Mouse (Mus musculus): ENCODE results near the gene Dock9. TPM values are rescaled to one million over a fixed set of nuclear protein-coding genes. Genes with fewer than 3 reads are reported as not detected.
"Not testable (repeated sequence)": the region's sequence is repeated elsewhere in the genome, so short reads cannot be mapped to it uniquely, and the experiment has no call there.

Gene Dock9
- total and polyA plus RNA-seq, 2 experiments from 2014 or later: 4.1 to 20.5 TPM

DNA sequence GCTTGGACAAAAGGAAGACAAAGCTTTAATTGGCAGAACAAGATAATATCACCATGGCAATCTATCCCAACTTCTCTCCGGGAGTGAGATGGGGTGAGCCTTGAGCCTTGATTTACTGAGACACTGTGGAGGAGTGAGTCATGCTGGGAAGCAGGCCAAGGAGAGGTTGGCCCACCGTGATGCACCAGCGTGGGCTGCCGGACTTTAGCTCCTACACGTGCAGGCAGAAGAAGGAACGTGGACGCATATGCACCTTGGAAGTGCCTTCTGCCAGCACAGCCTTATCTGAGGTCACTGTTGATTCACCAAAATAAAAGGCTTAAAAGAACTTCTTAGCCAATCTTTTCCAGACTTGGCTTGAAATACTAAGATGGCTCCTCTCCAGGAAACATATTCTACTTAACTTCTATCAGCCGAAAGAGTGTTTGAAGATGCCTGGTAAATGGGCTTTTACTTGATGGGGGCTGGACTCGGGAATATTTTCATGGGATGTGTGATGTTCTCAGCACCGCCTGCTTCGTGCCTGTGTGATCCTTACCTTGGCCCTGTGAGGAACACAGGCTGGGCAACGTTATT is 160.6 kb downstream of the Dock9 start:
- H3K27me3 ChIP-seq (ENCODE audit: control insufficient read depth, insufficient read depth, low read length): no peaks in the 10 kb centered on the region
- H3K4me2 ChIP-seq (ENCODE audit: low read depth, low read length): no peak overlapping the region
- TF ChIP-seq EP300 (IDR thresholded peaks at IDR 0.05; ENCODE audit: low read depth) (no peak), CTCF (IDR thresholded peaks at IDR 0.05; ENCODE audit: low read depth) (no peak)
- H3K36me3 ChIP-seq (replicated peaks; ENCODE audit: control insufficient read depth, insufficient read depth, low read length): peaks cover 17% of the 10 kb centered on the region; the same call in 1 of the 2 replicates
- no peak overlapping the region for H3K9ac ChIP-seq (replicated peaks; ENCODE audit: low read depth, low read length)
- no peaks in the 10 kb centered on the region for H3K4me1 ChIP-seq (ENCODE audit: control insufficient read depth, insufficient read depth)
- no peak for ATAC-seq (ENCODE audit: insufficient read depth, low read depth)
- 60% methylated on average over 12 of the region's 12 CpGs for WGBS
- H3K4me3 ChIP-seq (ENCODE audit: low read depth, low read length): no peak overlapping the region
- no peak overlapping the region for H3K27ac ChIP-seq (ENCODE audit: low read depth)
- no peaks in the 10 kb centered on the region for H3K9me3 ChIP-seq (replicated peaks; ENCODE audit: control insufficient read depth, low read length)
- no peak for DNase-seq (ENCODE audit: low spot score)

DNA sequence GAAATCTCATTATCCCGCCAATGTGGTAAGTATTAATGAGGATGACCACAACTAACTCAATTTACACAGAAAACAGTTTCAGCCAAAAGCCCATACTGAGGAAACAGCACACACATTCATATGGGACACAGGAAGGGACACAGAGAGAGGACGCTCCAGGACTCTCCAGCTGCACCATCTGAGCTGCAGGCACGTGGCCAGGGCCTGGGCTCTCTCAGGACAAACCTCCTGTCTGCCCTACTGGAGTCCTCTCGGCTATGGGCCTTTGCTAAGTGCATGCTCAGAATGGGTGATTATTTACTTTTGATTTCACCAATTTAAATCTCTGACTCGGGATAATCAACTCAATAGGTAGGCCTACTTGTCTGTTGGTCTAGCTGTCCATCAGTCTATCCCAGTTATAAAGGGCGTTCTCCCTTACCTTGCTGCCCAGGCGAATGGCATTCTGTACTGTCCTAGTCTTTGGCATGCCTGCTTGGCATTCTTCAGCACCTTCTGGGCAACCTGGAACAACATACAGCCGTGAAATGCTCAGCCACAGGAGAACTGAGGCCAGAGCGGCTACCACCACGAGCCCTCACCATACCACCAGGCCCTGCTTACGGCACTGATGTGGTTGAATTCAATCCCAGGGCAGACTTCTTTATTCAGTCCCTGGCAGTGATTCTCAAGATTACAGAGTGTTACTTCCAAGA is 162.8 kb downstream of the Dock9 start:
- ATAC-seq (ENCODE audit: insufficient read depth, low read depth) (no peak), DNase-seq (ENCODE audit: low spot score) (no peak)
- Histone ChIP-seq H3K27me3 (ENCODE audit: control insufficient read depth, insufficient read depth, low read length) (no peaks in the 10 kb centered on the region), H3K36me3 (replicated peaks; ENCODE audit: control insufficient read depth, insufficient read depth, low read length) (peaks cover 11% of the 10 kb centered on the region; the same call in 1 of the 2 replicates), H3K4me1 (ENCODE audit: control insufficient read depth, insufficient read depth) (no peaks in the 10 kb centered on the region), H3K9me3 (replicated peaks; ENCODE audit: control insufficient read depth, low read length) (no peaks in the 10 kb centered on the region), H3K27ac (ENCODE audit: low read depth) (no peak overlapping the region), H3K4me2 (ENCODE audit: low read depth, low read length) (no peak overlapping the region), H3K9ac (replicated peaks; ENCODE audit: low read depth, low read length) (no peak overlapping the region), H3K4me3 (ENCODE audit: low read depth, low read length) (no peak overlapping the region)
- WGBS: 86% methylated on average over 11 of the region's 11 CpGs
- TF ChIP-seq EP300 (IDR thresholded peaks at IDR 0.05; ENCODE audit: low read depth): no peak
- no peak for TF ChIP-seq CTCF (IDR thresholded peaks at IDR 0.05; ENCODE audit: low read depth)

DNA sequence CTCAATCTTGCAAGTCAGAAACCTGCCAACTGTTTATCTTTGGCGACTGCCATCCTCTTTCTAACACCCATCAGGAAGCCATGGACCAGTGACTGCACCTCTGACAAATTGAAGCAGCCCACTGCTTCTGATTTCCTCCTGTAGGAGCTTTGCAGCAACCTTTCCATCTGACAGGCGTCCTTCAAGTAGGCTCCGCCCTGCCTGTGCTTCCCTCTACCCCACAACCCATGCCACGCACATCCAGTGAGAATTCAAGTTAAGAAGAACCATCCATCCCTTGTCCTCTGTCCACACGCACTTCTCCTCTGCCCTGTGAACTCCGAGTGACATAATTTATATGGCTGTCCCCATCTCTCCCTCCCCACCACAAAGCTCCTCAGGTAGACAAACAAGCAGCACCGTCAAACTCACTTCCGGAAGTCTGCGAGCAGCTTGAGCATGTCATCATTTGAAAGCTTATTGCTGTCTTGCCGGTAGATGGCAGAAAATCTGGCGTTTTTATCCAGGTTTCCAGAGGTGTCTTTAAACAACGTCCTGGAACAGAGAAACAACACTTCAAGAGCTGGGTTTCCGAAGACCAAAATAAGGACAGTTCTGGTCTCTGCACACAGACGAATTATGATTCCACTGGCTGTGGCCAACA is 163.4 kb downstream of the Dock9 start:
- no peak overlapping the region for H3K4me2 ChIP-seq (ENCODE audit: low read depth, low read length)

DNA sequence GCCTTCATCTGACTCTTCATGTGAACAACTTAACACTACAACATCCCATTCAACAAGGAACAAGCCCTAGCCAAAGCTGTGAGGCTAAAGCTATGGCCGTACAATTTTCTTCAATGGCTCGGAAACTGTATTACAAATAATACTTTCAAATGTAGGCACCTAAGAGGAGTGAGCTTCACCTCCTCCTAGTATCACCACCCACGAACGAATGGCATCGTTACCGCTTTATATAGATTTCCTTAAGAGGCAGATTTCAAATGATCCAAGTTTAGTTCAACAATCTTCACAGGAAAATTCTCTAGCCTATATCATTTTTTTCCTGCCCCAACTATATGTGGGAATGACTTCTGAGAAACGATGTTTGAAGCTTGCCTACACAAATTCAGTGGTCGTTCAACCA is 165.7 kb downstream of the Dock9 start:
- H3K9me3 ChIP-seq (replicated peaks; ENCODE audit: control insufficient read depth, low read length): no peaks in the 10 kb centered on the region
- H3K27me3 ChIP-seq (ENCODE audit: control insufficient read depth, insufficient read depth, low read length): no peaks in the 10 kb centered on the region
- no peak for ATAC-seq (ENCODE audit: insufficient read depth, low read depth)
- no peak overlapping the region for H3K4me3 ChIP-seq (ENCODE audit: low read depth, low read length)
- DNase-seq (ENCODE audit: low spot score): no peak
- H3K4me1 ChIP-seq (ENCODE audit: control insufficient read depth, insufficient read depth): no peaks in the 10 kb centered on the region
- H3K4me2 ChIP-seq (ENCODE audit: low read depth, low read length): no peak overlapping the region
- H3K27ac ChIP-seq (ENCODE audit: low read depth): no peak overlapping the region
- TF ChIP-seq EP300 (IDR thresholded peaks at IDR 0.05; ENCODE audit: low read depth) (no peak), CTCF (IDR thresholded peaks at IDR 0.05; ENCODE audit: low read depth) (no peak)
- WGBS: 93% methylated on average over 8 of the region's 8 CpGs
- 0 out of 2 replicates have a peak, but pooled peaks cover 3% of the 10 kb centered on the region for H3K36me3 ChIP-seq (replicated peaks; ENCODE audit: control insufficient read depth, insufficient read depth, low read length)
- no peak overlapping the region for H3K9ac ChIP-seq (replicated peaks; ENCODE audit: low read depth, low read length)

More for the DNA sequence above, 163.4 kb downstream of the Dock9 start:
- no peak overlapping the region for H3K9ac ChIP-seq (replicated peaks; ENCODE audit: low read depth, low read length)
- TF ChIP-seq CTCF (IDR thresholded peaks at IDR 0.05; ENCODE audit: low read depth) (no peak), EP300 (IDR thresholded peaks at IDR 0.05; ENCODE audit: low read depth) (no peak)
- DNase-seq (ENCODE audit: low spot score) (no peak), ATAC-seq (ENCODE audit: insufficient read depth, low read depth) (no peak)
- 77% methylated on average over 14 of the region's 14 CpGs for WGBS
- H3K9me3 ChIP-seq (replicated peaks; ENCODE audit: control insufficient read depth, low read length): no peaks in the 10 kb centered on the region
- H3K27ac ChIP-seq (ENCODE audit: low read depth): no peak overlapping the region
- H3K4me3 ChIP-seq (ENCODE audit: low read depth, low read length): no peak overlapping the region
- no peaks in the 10 kb centered on the region for H3K27me3 ChIP-seq (ENCODE audit: control insufficient read depth, insufficient read depth, low read length)
- H3K4me1 ChIP-seq (ENCODE audit: control insufficient read depth, insufficient read depth): no peaks in the 10 kb centered on the region
- peaks cover 6% of the 10 kb centered on the region; the same call in 1 of the 2 replicates for H3K36me3 ChIP-seq (replicated peaks; ENCODE audit: control insufficient read depth, insufficient read depth, low read length)

DNA sequence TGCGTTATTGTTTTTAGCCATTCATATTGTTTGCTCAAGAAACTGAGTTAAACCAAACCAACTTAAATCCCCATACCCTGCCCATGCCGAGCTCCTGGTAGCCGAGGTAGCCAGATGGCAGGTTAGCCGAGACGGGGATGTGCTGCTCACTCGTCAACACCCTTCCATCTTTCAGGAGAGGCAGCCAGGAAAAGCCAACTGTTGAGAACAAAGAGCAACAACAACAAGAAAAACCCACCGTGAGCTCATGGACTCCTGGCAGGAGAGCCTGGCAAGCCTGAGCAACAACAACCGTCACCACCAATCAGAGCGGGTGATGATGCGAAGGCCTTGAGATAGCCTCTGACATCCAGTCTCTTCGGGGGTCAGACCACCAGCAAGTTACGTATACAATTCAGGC is 170.9 kb downstream of the Dock9 start:
- no peak for DNase-seq (ENCODE audit: low spot score)
- TF ChIP-seq EP300 (IDR thresholded peaks at IDR 0.05; ENCODE audit: low read depth): no peak
- no peak for TF ChIP-seq CTCF (IDR thresholded peaks at IDR 0.05; ENCODE audit: low read depth)
- no peak overlapping the region for H3K4me3 ChIP-seq (ENCODE audit: low read depth, low read length)
- no peak for ATAC-seq (ENCODE audit: insufficient read depth, low read depth)
- H3K36me3 ChIP-seq (replicated peaks; ENCODE audit: control insufficient read depth, insufficient read depth, low read length): peaks cover 7% of the 10 kb centered on the region; the same call in 1 of the 2 replicates
- no peak overlapping the region for H3K9ac ChIP-seq (replicated peaks; ENCODE audit: low read depth, low read length)
- H3K4me2 ChIP-seq (ENCODE audit: low read depth, low read length): no peak overlapping the region
- no peaks in the 10 kb centered on the region for H3K4me1 ChIP-seq (ENCODE audit: control insufficient read depth, insufficient read depth)
- no peaks in the 10 kb centered on the region for H3K27me3 ChIP-seq (ENCODE audit: control insufficient read depth, insufficient read depth, low read length)
- 62% methylated on average over 12 of the region's 12 CpGs for WGBS
- no peaks in the 10 kb centered on the region for H3K9me3 ChIP-seq (replicated peaks; ENCODE audit: control insufficient read depth, low read length)
- no peak overlapping the region for H3K27ac ChIP-seq (ENCODE audit: low read depth)

DNA sequence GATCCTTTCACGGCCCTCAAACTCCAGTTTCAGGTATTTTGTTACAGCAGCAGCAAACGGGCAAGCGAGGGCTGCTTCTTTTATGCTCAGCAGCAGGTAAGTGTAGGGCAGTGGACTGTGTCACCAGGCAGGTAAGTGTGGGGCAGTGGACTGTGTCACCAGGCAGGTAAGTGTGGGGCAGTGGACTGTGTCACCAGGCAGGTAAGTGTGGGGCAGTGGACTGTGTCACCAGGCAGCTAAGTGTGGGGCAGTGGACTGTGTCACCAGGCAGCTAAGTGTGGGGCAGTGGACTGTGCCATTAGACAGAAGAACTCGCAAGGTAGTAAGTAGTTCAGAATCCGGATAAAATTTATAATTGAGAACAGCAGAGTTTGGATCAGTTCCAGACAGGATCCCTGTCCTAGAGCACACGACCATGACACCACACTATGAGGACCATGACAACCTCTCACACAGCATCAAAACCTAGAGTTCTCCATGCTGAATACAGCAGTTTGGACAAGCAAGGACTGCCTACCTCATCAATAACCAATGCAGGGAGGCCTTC is 173.6 kb downstream of the Dock9 start:
- not testable (repeated sequence) for H3K9ac ChIP-seq (replicated peaks; ENCODE audit: low read depth, low read length); DNase-seq (ENCODE audit: low spot score); H3K27ac ChIP-seq (ENCODE audit: low read depth); H3K27me3 ChIP-seq (ENCODE audit: control insufficient read depth, insufficient read depth, low read length); H3K4me2 ChIP-seq (ENCODE audit: low read depth, low read length); H3K9me3 ChIP-seq (replicated peaks; ENCODE audit: control insufficient read depth, low read length); H3K4me3 ChIP-seq (ENCODE audit: low read depth, low read length); ATAC-seq (ENCODE audit: insufficient read depth, low read depth); H3K4me1 ChIP-seq (ENCODE audit: control insufficient read depth, insufficient read depth)
- peaks cover 12% of the 10 kb centered on the region; the same call in 1 of the 2 replicates for H3K36me3 ChIP-seq (replicated peaks; ENCODE audit: control insufficient read depth, insufficient read depth, low read length)
- 88% methylated on average over 6 of the region's 6 CpGs for WGBS

Data from heart, postnatal 0 days (tissue).